Mouse (Mus musculus): ENCODE results near the gene Mark1.

- TF ChIP-seq CTCF (IDR thresholded peaks at IDR 0.05) (peak; percentile 95), EP300 (IDR thresholded peaks at IDR 0.05) (no peak)
Measured at GRCm38 (mm10) chr1:184853339-184853738, 146.0 kb downstream of the Mark1 start.
